Mouse (Mus musculus) stomach, embryonic 14.5 days (tissue): ENCODE data around the gene Pik3r6. TPM values are rescaled to one million over a fixed set of nuclear protein-coding genes. Genes with fewer than 3 reads are reported as not detected.

Experiments
- ATAC-seq: fragments of 200-750 bp; cut with Nextera tagmentation; 2 replicates; pipeline ENCODE4 v1.8.0; 2017; ENCODE audit warnings: low read depth, moderate TSS enrichment; ENCODE audit not compliant: insufficient number of reproducible peaks, insufficient read depth, low FRiP score
- H3K27ac ChIP-seq: fragments of 300-500 bp; sonication (generic); 2 replicates; pipeline ENCODE4 v1.5.1; 2014; ENCODE audit warnings: mild to moderate bottlenecking, low read length, moderate library complexity, mixed read lengths
- H3K27me3 ChIP-seq: fragments of 300-500 bp; sonication (generic); 2 replicates; pipeline ENCODE4 v1.6.1; 2014; ENCODE audit warnings: low read length, control low read depth, mixed read lengths; ENCODE audit not compliant: control insufficient read depth, insufficient read depth
- H3K36me3 ChIP-seq: fragments of 300-500 bp; sonication (generic); 2 replicates; pipeline ENCODE4 v1.6.1; 2014; ENCODE audit warnings: mild to moderate bottlenecking, control low read depth, low read length, moderate library complexity, mixed read lengths; ENCODE audit not compliant: control insufficient read depth, insufficient read depth
- H3K4me1 ChIP-seq: fragments of 300-500 bp; sonication (generic); 2 replicates; pipeline ENCODE4 v1.6.1; 2014; ENCODE audit warnings: low read length, control low read depth, mixed read lengths; ENCODE audit not compliant: control insufficient read depth, insufficient read depth
- H3K4me2 ChIP-seq: fragments of 300-500 bp; sonication (generic); replicated peaks from 2 replicates; pipeline ENCODE4 v1.6.1; 2014; ENCODE audit warnings: low read depth, low read length, control low read depth
- H3K4me3 ChIP-seq: fragments of 300-500 bp; sonication (generic); 2 replicates; pipeline ENCODE4 v1.5.1; 2014; ENCODE audit warnings: low read depth, low read length, control low read depth
- H3K9ac ChIP-seq: fragments of 300-500 bp; sonication (generic); replicated peaks from 2 replicates; pipeline ENCODE4 v1.6.1; 2014; ENCODE audit warnings: low read depth, mild to moderate bottlenecking, control low read depth, low read length, moderate library complexity, mixed read lengths
- H3K9me3 ChIP-seq: fragments of 300-500 bp; sonication (generic); 2 replicates; pipeline ENCODE4 v1.6.1; 2016; ENCODE audit warnings: low read depth, low read length, control low read depth; ENCODE audit not compliant: control insufficient read depth
- WGBS: fragments of 180-500 bp; shearing (Covaris S2); extraction: QIAGEN DNeasy Blood & Tissue Kit; methylation state at CpG from one replicate; pipeline ENCODE4 v1.1.7; 2014; 5-methylcytosine and 5-hydroxymethylcytosine counted together
- polyA plus RNA-seq: library from polyadenylated mRNA; unstranded; fragments of >200 nt; fragmentation: Nextera tagmentation; extraction: Ambion mirVana; gene quantifications from 2 replicates; pipeline ENCODE4 v1.2.1, GENCODE M21; 2014

The Pik3r6 gene
- polyA plus RNA-seq, 1 experiment from 2014 or later = 4.1 TPM

DNA sequence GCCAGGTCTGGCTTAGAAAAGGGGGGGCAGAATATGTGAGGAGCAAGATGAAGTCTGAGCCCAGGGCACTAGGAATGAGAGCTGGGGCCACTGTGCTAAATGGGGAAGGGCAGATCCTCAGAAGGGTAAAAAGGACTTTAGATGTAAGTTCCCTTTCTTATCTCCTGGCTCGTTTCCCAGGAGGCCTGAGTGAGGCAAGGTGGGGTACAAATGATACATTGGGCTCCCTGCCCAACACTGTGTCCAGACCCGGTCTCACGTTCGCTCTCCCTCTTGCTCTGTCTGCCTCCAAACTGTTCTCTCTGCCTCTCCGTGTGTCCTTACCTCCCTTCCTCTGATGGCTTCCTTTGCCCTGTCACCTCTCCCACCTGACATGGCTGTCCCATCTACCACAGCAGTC lies 9.1 kb upstream of the Pik3r6 start:
- H3K4me2 ChIP-seq = no peak overlapping the region
- H3K9me3 ChIP-seq = no peaks in the 10 kb centered on the region
- no peaks in the 10 kb centered on the region for H3K27me3 ChIP-seq
- H3K4me3 ChIP-seq = no peak overlapping the region
- no peak overlapping the region for H3K9ac ChIP-seq
- H3K27ac ChIP-seq = no peak overlapping the region
- ATAC-seq = no peak
- 67% methylated on average over 5 of the region's 5 CpGs for WGBS
- H3K4me1 ChIP-seq = no peaks in the 10 kb centered on the region
- no peaks in the 10 kb centered on the region for H3K36me3 ChIP-seq

DNA sequence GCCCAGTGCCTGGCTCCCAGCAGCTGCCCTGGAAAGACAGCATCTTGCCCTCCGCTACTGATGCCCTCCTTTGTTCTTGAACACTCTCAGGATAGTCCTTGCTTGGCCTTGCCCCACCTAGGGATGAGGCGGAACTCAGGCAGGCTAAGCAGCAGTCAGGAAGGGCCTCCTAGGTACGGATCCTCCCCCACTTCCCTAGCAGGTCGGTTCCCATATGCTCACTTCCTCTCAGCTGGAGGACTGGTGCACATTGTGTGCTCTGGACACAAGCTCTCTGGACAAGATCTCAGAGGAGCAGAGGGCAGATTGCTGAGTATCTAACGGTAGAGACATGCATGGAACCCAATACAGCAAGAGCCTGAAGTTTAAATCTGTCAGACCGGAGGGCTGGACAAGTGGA lies 5.7 kb upstream of the Pik3r6 start:
- H3K4me2 ChIP-seq = no peak overlapping the region
- 73% methylated on average over 6 of the region's 6 CpGs for WGBS
- H3K9ac ChIP-seq = no peak overlapping the region
- no peaks in the 10 kb centered on the region for H3K9me3 ChIP-seq
- no peaks in the 10 kb centered on the region for H3K36me3 ChIP-seq
- no peaks in the 10 kb centered on the region for H3K27me3 ChIP-seq
- ATAC-seq = no peak
- no peak overlapping the region for H3K4me3 ChIP-seq
- no peaks in the 10 kb centered on the region for H3K4me1 ChIP-seq
- H3K27ac ChIP-seq = no peak overlapping the region

DNA sequence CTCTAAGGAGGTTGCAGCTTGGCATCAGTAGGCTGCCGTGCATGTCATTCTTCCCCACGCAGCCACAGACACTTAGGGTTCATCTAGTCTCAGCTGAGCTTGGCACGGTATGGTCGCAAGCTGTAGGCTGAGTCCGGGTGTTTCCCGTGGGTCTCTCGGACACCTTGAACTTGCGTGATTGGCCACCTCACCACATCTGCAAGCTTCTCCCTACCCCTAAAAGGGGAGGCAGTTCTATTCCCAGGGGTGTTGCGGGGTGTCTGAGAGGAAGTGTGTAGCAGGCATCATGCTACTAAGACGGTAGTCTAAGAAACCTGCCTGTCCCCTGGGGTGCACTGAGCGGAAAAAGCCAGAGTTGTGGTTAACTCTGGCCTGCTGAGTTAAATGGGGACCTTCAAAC lies 4.3 kb upstream of the Pik3r6 start:
- Histone ChIP-seq H3K36me3 (no peaks in the 10 kb centered on the region), H3K27me3 (no peaks in the 10 kb centered on the region), H3K9ac (no peak overlapping the region), H3K4me1 (no peaks in the 10 kb centered on the region), H3K27ac (no peak overlapping the region), H3K4me2 (no peak overlapping the region), H3K9me3 (no peaks in the 10 kb centered on the region), H3K4me3 (no peak overlapping the region)
- ATAC-seq = no peak
- 89% methylated on average over 11 of the region's 11 CpGs for WGBS

DNA sequence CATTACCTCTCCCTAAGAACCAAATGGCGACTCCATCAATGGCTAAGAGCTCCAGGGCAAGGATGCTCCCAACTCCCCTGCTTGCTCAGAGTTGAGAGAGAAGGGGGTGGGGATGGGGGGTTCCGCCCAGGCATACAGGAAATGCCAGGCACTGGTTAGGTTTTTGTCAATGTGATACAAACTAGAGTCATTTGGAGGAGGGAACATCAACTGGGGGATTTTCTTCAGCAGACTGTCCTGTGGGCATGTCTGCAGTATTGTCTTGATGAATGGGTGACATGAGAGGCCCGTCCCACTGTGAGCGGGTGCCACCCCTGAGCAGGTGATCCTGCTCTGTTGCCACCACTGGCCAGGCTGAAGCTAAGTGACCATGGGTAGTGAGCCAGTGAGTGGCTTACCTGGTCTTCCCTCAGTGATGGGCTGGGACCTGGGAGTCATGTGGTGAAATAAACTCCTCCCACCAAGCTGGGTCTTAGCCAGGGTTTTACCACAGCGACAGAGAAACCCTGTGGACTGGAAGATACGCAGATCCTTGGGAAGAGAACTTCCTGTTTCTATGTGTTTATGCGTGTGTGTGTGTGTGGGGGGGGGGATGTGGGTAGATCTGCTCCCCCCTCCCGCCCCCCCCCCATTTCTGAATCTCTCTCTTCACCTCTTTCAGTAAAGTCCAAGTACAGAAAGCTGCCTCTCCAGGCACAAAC lies 3.7 kb upstream of the Pik3r6 start:
- Histone ChIP-seq H3K9ac (no peak overlapping the region), H3K4me1 (no peaks in the 10 kb centered on the region), H3K27me3 (no peaks in the 10 kb centered on the region), H3K4me2 (no peak overlapping the region), H3K27ac (no peak overlapping the region), H3K9me3 (no peaks in the 10 kb centered on the region), H3K36me3 (no peaks in the 10 kb centered on the region), H3K4me3 (no peak overlapping the region)
- ATAC-seq = no peak
- WGBS = 59% methylated on average over 7 of the region's 8 CpGs

DNA sequence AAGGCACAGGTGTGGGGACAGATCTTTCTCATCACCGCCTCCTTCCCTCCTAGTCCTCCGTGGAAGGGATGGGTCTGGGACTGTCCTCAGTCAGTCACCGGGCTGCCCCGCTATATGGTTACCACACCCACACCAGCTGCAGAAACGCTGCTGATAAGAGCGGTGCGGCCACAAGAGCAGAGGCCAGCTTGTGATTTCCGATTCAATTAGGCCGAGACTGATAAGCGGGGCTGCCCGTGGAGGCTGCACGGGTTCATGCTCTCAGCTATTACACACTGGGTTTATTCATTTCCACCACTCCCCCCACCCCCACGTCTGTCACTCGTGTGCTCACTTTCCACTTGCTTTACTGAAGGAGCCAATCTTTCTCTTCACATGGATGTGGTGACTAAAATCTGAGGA lies 1.9 kb upstream of the Pik3r6 start:
- Histone ChIP-seq H3K27ac (no peak overlapping the region), H3K4me2 (no peak overlapping the region), H3K9me3 (no peaks in the 10 kb centered on the region), H3K36me3 (no peaks in the 10 kb centered on the region), H3K27me3 (no peaks in the 10 kb centered on the region), H3K4me3 (no peak overlapping the region), H3K4me1 (no peaks in the 10 kb centered on the region), H3K9ac (no peak overlapping the region)
- peak; percentile 59; the same call in 1 of the 2 replicates for ATAC-seq
- WGBS = 22% methylated on average over 14 of the region's 14 CpGs

DNA sequence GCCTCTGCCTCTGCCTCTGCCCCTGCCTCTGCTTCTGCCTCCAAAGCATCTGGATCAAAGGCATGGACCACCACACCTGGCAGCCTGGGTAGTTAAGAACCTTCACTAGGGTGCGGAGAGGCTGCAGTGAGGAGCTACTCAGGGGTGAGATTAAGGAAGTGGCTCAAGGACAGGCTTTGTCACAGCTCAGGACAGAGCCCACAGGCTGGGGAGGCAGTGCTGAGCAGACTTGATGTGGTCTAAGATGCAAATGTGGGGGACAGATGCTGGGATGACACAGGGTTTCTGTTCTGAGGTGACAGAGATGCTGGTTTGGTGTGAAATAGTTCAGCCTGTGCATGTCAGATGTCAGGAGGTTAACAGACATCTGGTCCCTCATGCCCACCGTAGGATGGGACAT lies 411 bp upstream of the Pik3r6 start:
- 69% methylated on average over 2 of the region's 2 CpGs for WGBS
- no peak overlapping the region for H3K4me2 ChIP-seq
- H3K27me3 ChIP-seq = no peaks in the 10 kb centered on the region
- no peak overlapping the region for H3K4me3 ChIP-seq
- ATAC-seq = no peak
- no peak overlapping the region for H3K9ac ChIP-seq
- H3K27ac ChIP-seq = no peak overlapping the region
- no peaks in the 10 kb centered on the region for H3K36me3 ChIP-seq
- H3K9me3 ChIP-seq = no peaks in the 10 kb centered on the region
- H3K4me1 ChIP-seq = no peaks in the 10 kb centered on the region

DNA sequence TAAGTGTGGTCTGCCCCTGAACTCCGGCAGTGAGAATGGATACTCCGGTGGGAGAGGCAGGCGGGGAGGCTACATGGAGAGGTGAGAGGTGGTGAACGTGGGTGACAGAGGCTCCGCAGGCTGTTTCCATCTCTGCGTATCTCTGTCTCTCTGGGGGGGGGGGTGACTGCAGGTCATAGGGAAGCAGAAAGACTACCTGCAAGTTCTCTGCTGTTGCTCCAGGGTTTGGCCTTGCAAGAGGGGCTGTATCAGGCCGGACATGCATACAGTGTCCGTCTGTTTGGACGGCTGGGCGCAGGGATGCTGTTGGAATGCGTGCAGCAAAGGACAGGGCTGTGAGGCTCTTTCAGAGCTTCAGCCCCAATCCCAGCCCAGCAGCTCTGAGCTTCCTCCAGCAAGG lies 2.1 kb downstream of the Pik3r6 start:
- Histone ChIP-seq H3K27me3 (no peaks in the 10 kb centered on the region), H3K36me3 (no peaks in the 10 kb centered on the region), H3K9me3 (no peaks in the 10 kb centered on the region), H3K4me2 (no peak overlapping the region), H3K27ac (no peak overlapping the region), H3K4me1 (no peaks in the 10 kb centered on the region), H3K9ac (no peak overlapping the region), H3K4me3 (no peak overlapping the region)
- whole genome bisulfite sequencing = 84% methylated on average over 11 of the region's 11 CpGs
- ATAC-seq = no peak

DNA sequence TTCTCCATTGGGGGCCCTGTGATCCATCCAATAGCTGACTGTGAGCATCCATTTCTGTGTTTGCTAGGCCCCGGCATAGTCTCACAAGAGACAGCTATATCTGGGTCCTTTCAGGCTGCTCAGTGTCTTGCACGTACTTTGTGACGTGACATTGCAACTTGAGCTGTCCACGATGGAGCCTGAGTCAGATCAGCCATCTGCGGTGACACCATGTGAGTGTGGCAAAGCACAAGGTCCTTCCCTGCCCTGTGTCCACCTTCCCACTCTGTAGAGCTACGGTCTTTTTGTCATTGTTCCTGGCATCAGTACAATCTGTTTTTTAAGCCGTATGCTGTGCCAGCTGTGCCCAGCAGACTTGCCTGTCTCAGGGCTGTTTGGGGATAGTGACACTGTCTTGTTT lies 4.4 kb downstream of the Pik3r6 start:
- Histone ChIP-seq H3K9ac (no peak overlapping the region), H3K27ac (no peak overlapping the region), H3K27me3 (no peaks in the 10 kb centered on the region), H3K4me3 (no peak overlapping the region), H3K4me1 (no peaks in the 10 kb centered on the region), H3K36me3 (no peaks in the 10 kb centered on the region), H3K4me2 (no peak overlapping the region), H3K9me3 (no peaks in the 10 kb centered on the region)
- no peak for ATAC-seq
- WGBS = 92% methylated on average over 7 of the region's 7 CpGs

DNA sequence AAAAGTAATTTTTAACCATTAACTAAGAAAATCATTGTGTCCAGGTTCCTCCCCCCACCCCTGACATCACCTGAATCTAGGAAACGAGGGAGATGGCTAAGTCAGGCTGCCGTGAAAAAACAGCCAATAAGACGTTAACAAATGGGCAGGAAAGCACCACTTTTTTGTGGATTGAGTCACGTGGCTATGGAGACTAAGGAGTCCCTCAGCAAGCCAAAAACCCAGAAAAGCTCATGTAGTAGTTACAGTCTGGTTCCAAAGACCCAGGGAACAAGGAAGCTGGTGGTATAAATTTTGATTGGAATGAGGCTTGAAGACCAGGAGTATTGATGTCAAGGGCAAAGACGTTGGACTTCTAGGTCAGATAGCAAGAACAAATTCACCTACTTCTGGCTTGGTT lies 5.8 kb downstream of the Pik3r6 start:
- Histone ChIP-seq H3K4me1 (no peaks in the 10 kb centered on the region), H3K27ac (no peak overlapping the region), H3K4me2 (no peak overlapping the region), H3K27me3 (no peaks in the 10 kb centered on the region), H3K36me3 (no peaks in the 10 kb centered on the region), H3K4me3 (no peak overlapping the region), H3K9ac (no peak overlapping the region), H3K9me3 (no peaks in the 10 kb centered on the region)
- ATAC-seq = no peak
- 56% methylated on average over 5 of the region's 5 CpGs for WGBS
